Mouse (Mus musculus) MEL (cell line): Measurements from ENCODE around the gene Tmem8b.

Source experiments
- CTCF ChIP-seq, 3 experiments: IDR thresholded peaks in 2 of 3; conservative IDR thresholded peaks in 1 of 3; 2 replicates each; pipeline ENCODE4 v1.5.1; 2011 to 2012; ENCODE audit warnings: low read length in 3 of 3, low read depth in 2 of 3, mild to moderate bottlenecking in 2 of 3, improper control_type of control experiment in 1 of 3, inconsistent platforms in 1 of 3, mixed read lengths in 1 of 3, moderate library complexity in 1 of 3; ENCODE audit not compliant: control insufficient read depth in 1 of 3, insufficient read depth in 1 of 3, poor library complexity in 1 of 3, severe bottlenecking in 1 of 3
- E2F4 ChIP-seq: IDR thresholded peaks from 2 replicates; pipeline ENCODE4 v1.6.1; 2011; ENCODE audit warnings: low read depth, low read length, improper control_type of control experiment, borderline replicate concordance
- EP300 ChIP-seq, 2 experiments: IDR thresholded peaks; 2 replicates each; pipeline ENCODE4 v1.6.1; 2011; ENCODE audit warnings: improper control_type of control experiment in 2 of 2, low read length in 2 of 2, low read depth in 1 of 2, mild to moderate bottlenecking in 1 of 2
- GATA1 ChIP-seq: IDR thresholded peaks from 2 replicates; pipeline ENCODE4 v1.6.1; 2011; ENCODE audit warnings: low read depth, low read length, improper control_type of control experiment
- HCFC1 ChIP-seq: IDR thresholded peaks from 2 replicates; pipeline ENCODE4 v1.6.1; 2012; ENCODE audit warnings: low read depth, mild to moderate bottlenecking, inconsistent platforms, low read length, improper control_type of control experiment, moderate library complexity
- MAFK ChIP-seq: IDR thresholded peaks from 2 replicates; pipeline ENCODE4 v1.6.1; 2011; ENCODE audit warnings: low read depth, mild to moderate bottlenecking, low read length, improper control_type of control experiment, borderline replicate concordance
- POLR2A ChIP-seq, 2 experiments: IDR thresholded peaks; 2 replicates each; pipeline ENCODE4 v1.6.1; 2011 to 2012; ENCODE audit warnings: low read length in 2 of 2, mild to moderate bottlenecking in 2 of 2, control low read depth in 1 of 2, improper control_type of control experiment in 1 of 2, low read depth in 1 of 2, moderate library complexity in 1 of 2; ENCODE audit not compliant: control insufficient read depth in 1 of 2, insufficient read depth in 1 of 2, poor library complexity in 1 of 2
- RCOR1 ChIP-seq: IDR thresholded peaks from 2 replicates; pipeline ENCODE4 v1.6.1; 2012; ENCODE audit warnings: low read depth, mild to moderate bottlenecking, inconsistent platforms, low read length, improper control_type of control experiment
- SIN3A ChIP-seq: IDR thresholded peaks from 2 replicates; pipeline ENCODE4 v1.6.1; 2012; ENCODE audit warnings: low read length, improper control_type of control experiment, inconsistent platforms
- TCF12 ChIP-seq: IDR thresholded peaks from 2 replicates; pipeline ENCODE4 v1.6.1; 2014; ENCODE audit warnings: low read depth, mild to moderate bottlenecking, inconsistent platforms, low read length, improper control_type of control experiment, moderate library complexity

DNA sequence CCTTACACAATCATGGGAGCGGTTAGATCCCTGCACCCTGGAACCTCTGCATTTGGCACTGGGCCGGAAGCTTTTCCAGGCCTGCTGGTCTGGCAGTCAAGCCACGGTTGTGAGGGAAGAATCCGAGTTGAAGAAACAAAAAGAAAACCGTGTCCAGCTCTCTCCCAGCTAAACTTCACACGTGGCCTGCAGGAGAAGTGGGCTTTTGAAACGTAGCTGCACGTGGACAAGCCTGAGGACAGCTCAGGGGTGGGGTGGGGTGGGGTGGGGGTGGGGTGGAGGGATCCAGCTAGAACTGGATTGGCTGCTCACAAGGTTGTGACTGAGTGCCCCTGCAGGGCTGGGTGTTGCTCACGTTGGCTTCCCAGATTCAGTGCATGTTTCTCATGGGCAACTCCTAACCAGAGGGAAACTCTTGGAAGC is 26.5 kb downstream of the Tmem8b start:
- TF ChIP-seq SIN3A (no peak), POLR2A (IDR thresholded peaks at IDR 0.05; ENCODE audit: control insufficient read depth in 1 of 2, insufficient read depth in 1 of 2, low read depth in 1 of 2, low read length in 2 of 2, poor library complexity in 1 of 2) (no peak), EP300 (IDR thresholded peaks at IDR 0.05; ENCODE audit: low read depth in 1 of 2, low read length in 2 of 2) (no peak), RCOR1 (no peak), CTCF (IDR thresholded peaks at IDR 0.05 in 2 of 3, conservative IDR thresholded peaks at IDR 0.05 in 1 of 3; ENCODE audit: control insufficient read depth in 1 of 3, insufficient read depth in 1 of 3, low read depth in 2 of 3, low read length in 3 of 3, poor library complexity in 1 of 3, severe bottlenecking in 1 of 3) (no peak), GATA1 (no peak), HCFC1 (no peak), MAFK (no peak), TCF12 (no peak), E2F4 (no peak)
